Mouse (Mus musculus) left cerebral cortex, postnatal 36 days (tissue): ENCODE measurements at regions not wholly inside any gene's neighbourhood (a gene's known extent, or its start where the extent isn't known, plus 50 kb on each side); places are given as distances from the start of the nearest gene placed in this dataset.

ENCODE experiments used
- DNase-seq, 2 experiments: peaks; one replicate each; pipeline ENCODE4 v3.0.0; 2021 to 2022; ENCODE audit warnings: low spot score in 2 of 2, mixed read lengths in 1 of 2
- intact Hi-C: fragments of 180-260 bp; cut with DNase I; formaldehyde crosslinking; loops from one replicate; pipeline ENCODE4 v1.15.1; 2025

GRCm38 (mm10) chr3:131056893-131057660, 53.2 kb upstream of the Lef1 start:
- intact Hi-C loops = no loop called here
- DNase-seq = no peak

GRCm38 (mm10) chr3:131054241-131054972, 55.9 kb upstream of the Lef1 start:
- no peak for DNase-seq
- intact Hi-C loops = no loop called here

GRCm38 (mm10) chr3:131047716-131048115, 62.6 kb upstream of the Lef1 start:
- intact Hi-C loops = no loop called here
- no peak for DNase-seq

GRCm38 (mm10) chr3:131046412-131046811, 63.9 kb upstream of the Lef1 start:
- DNase-seq = no peak
- intact Hi-C loops = no loop called here

- intact Hi-C loops = no loop called here
Observed at GRCm38 (mm10) chr3:131040214-131040825, 70.0 kb upstream of the Lef1 start.

GRCm38 (mm10) chr3:131037095-131037494, 73.2 kb upstream of the Lef1 start:
- DNase-seq = no peak
- intact Hi-C loops = no loop called here

More at GRCm38 (mm10) chr3:131040214-131040825, 70.0 kb upstream of the Lef1 start:
- no peak for DNase-seq

GRCm38 (mm10) chr3:131034774-131035173, 75.5 kb upstream of the Lef1 start:
- DNase-seq = no peak

GRCm38 (mm10) chr3:131026336-131026735, 83.9 kb upstream of the Lef1 start:
- intact Hi-C loops = no loop called here

More at GRCm38 (mm10) chr3:131034774-131035173, 75.5 kb upstream of the Lef1 start:
- intact Hi-C loops = no loop called here

GRCm38 (mm10) chr3:131019163-131019956, 90.9 kb upstream of the Lef1 start:
- intact Hi-C loops = no loop called here

More at GRCm38 (mm10) chr3:131026336-131026735, 83.9 kb upstream of the Lef1 start:
- no peak for DNase-seq

GRCm38 (mm10) chr3:131017899-131018298, 92.4 kb upstream of the Lef1 start:
- DNase-seq = no peak
- intact Hi-C loops = no loop called here

More at GRCm38 (mm10) chr3:131019163-131019956, 90.9 kb upstream of the Lef1 start:
- DNase-seq = no peak

GRCm38 (mm10) chr3:131016104-131016503, 94.2 kb upstream of the Lef1 start:
- intact Hi-C loops = no loop called here
- no peak for DNase-seq

- intact Hi-C loops = no loop called here
- no peak for DNase-seq
Observed at GRCm38 (mm10) chr3:131014092-131014716, 96.1 kb upstream of the Lef1 start.

- no peak for DNase-seq
- intact Hi-C loops = no loop called here
Observed at GRCm38 (mm10) chr3:131000701-131001100, 109.6 kb upstream of the Lef1 start.

- no peak for DNase-seq
- intact Hi-C loops = no loop called here
Observed at GRCm38 (mm10) chr3:131000252-131000651, 110.0 kb upstream of the Lef1 start.

GRCm38 (mm10) chr3:130999818-131000217, 110.5 kb upstream of the Lef1 start:
- intact Hi-C loops = no loop called here
- DNase-seq = no peak

- intact Hi-C loops = no loop called here
- no peak for DNase-seq
Observed at GRCm38 (mm10) chr3:130998433-130998832, 111.8 kb upstream of the Lef1 start.

GRCm38 (mm10) chr3:130996786-130997185, 113.5 kb upstream of the Lef1 start:
- DNase-seq = no peak
- intact Hi-C loops = no loop called here

- intact Hi-C loops = no loop called here
- no peak for DNase-seq
Observed at GRCm38 (mm10) chr3:130991971-130992370, 118.3 kb upstream of the Lef1 start.

GRCm38 (mm10) chr3:130986708-130987107, 123.6 kb upstream of the Lef1 start:
- intact Hi-C loops = no loop called here

More at GRCm38 (mm10) chr3:130986708-130987107, 123.6 kb upstream of the Lef1 start:
- DNase-seq = no peak
